Mouse (Mus musculus): ENCODE results near the gene Rnf41.

The Rnf41 gene

GRCm38 (mm10) chr10:128411211-128412054, at the start of gene Rnf41, which contains the start of gene Nabp2:
Rnf41 (plus strand) TSS chr10:128411657.
Nabp2 (minus strand) TSS chr10:128411492.
- no peak for TF ChIP-seq GATA4 (IDR thresholded peaks at IDR 0.05; ENCODE audit: insufficient replicate concordance, low read length)

GRCm38 (mm10) chr10:128361836-128362235, 49.6 kb upstream of the Rnf41 start:
- TF ChIP-seq GATA4 (IDR thresholded peaks at IDR 0.05; ENCODE audit: insufficient replicate concordance, low read length), result no peak

DNA sequence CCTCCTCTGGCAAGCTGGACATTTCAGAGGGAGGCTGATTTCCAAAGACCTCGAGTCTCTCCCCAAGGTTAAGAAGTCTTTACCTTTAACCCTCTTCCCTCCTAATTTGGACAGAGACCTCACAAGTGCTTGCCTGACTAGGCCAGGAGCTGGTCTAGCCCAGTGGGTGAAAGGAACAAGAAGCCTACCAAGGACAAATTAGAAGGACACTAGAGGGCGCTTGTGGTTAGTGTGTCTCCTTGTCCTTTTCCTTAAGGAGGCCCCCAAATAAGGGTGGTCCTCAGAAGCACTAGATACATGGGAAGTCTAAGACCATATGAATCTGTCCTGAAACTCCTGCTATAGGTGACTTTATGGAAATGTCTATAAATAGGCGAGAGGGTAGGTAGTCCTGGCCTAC, 48.9 kb upstream of the Rnf41 start:
- TF ChIP-seq GATA4 (IDR thresholded peaks at IDR 0.05; ENCODE audit: insufficient replicate concordance, low read length), result no peak

- no peak; the same call in 1 of the 2 replicates for TF ChIP-seq GATA4 (IDR thresholded peaks at IDR 0.05; ENCODE audit: insufficient replicate concordance, low read length)
Measured at GRCm38 (mm10) chr10:128367899-128368401, 43.5 kb upstream of the Rnf41 start.

DNA sequence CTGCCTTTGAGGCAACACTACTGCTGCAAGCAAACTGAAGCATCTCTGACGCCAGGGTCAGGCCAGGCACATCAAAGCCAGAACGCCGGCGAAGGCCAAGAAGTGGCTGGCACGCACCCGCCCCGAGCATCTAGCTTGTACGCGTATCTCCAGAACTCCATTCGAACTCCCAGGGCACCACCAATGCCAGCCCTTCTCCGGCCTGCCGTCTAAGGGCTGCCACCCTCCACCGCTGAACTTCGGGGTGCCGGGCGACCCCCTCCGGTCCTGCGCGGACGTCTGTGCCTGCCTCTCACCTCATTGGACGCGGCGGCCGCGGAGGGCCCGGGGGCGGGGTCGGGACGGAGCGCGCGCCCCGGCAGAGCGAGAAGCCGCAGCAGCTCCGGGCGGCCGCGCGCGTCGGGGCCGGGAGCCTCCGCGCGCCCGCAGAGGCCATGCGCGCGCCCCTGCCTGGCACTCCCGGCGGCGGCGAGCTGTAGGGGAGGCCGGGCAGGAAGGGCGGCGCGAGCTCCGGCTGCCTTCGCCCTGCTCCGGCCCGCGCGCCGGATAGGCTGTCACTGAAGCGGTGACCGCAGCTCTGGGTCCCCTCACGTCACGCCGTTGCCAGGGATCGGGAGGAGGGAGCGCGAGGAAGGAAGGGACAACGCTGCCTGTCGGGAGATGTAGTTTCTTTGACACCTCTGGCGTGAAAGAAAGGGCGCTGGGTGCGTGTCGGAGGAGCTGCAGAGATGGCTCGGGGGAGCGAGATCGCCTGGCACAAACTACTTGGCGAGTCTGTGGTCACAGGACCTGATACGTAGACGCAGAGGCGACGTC, 42.8 kb upstream of the Rnf41 start, which contains the start of gene Coq10a:
Gene Coq10a (minus strand): TSS at position 596 of the 816 bp plus-strand sequence.
- TF ChIP-seq GATA4 (IDR thresholded peaks at IDR 0.05; ENCODE audit: insufficient replicate concordance, low read length), result peak; percentile 16; the same call in 1 of the 2 replicates

DNA sequence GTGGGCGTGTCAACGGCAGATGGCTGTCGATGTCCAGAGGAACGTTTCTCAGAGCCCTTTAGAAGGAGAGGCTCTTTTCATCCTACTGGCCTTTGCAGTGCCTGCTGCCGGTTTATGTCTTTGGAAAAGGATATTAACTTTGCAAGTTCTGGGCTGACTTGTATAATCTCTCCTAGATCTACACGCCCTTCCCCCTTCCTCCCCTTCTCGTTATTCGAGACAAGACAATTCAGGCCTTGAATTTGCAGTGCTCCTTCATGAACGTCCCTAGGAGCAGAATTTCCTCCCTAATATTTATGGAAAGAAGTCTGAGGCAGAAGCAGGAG, 42.3 kb upstream of the Rnf41 start:
- 0 out of 2 replicates have a peak, but pooled peaks have one; percentile 1 for TF ChIP-seq GATA4 (IDR thresholded peaks at IDR 0.05; ENCODE audit: insufficient replicate concordance, low read length)

GRCm38 (mm10) chr10:128369599-128369998, 41.9 kb upstream of the Rnf41 start:
- TF ChIP-seq GATA4 (IDR thresholded peaks at IDR 0.05; ENCODE audit: insufficient replicate concordance, low read length), result no peak

- TF ChIP-seq GATA4 (IDR thresholded peaks at IDR 0.05; ENCODE audit: insufficient replicate concordance, low read length), result no peak
Measured at GRCm38 (mm10) chr10:128370021-128370420, 41.4 kb upstream of the Rnf41 start.

DNA sequence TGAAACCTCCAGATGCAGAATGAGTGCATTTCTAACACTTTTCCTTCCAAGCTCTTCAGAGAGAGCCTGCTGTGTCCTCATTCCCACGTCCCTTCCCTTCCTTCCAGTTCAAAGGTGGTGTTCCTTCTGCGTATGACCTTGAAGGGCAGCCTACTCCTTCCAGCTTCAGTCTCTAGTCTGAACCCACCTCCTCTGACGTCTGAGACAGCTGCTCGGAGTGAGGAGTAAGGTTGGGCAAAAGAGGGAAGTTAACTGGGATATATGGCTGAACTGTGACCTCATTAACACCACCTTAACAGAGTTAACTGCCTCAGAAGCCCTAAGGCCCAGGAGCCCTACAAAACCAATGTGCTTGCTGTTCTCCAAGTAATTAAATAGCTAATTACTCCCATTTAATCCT, 40.9 kb upstream of the Rnf41 start:
- TF ChIP-seq GATA4 (IDR thresholded peaks at IDR 0.05; ENCODE audit: insufficient replicate concordance, low read length), result no peak

GRCm38 (mm10) chr10:128372142-128372541, 39.3 kb upstream of the Rnf41 start:
- no peak for TF ChIP-seq GATA4 (IDR thresholded peaks at IDR 0.05; ENCODE audit: insufficient replicate concordance, low read length)

DNA sequence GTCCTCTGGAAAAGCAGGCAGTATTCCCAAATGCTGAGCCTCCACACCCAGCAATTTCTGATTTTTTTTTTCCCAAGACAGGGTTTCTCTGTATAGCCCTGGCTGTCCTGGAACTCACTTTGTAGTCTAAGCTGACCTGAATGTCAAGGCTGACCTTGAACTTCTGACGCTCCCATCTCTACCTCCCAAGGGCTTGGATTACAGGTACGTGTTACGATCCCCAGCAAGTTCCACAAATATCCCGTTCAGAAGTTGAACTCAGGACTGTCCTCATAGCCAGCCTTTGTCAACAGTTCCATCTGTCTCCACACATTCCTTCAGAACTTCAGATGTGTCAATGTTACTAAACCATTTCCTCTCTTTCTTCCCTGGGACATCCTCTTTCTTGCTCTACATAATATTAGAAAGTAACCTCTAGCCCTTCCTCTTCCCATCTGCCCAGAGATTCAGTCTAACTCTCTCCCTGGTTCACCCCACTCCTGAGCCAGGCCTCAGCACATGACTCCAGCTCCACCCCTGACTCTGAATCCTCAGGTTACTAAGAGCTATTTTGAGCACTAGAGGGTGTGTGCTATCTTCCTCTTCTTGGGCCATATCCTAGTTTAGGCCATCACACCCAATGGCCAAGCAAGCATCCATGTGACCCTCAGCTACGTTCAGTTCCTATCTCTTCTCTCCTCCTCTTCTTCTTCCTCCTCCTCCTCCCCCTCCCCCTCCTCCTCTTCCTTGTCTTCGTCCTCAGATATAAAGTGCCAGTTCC, 38.3 kb upstream of the Rnf41 start:
- TF ChIP-seq GATA4 (IDR thresholded peaks at IDR 0.05; ENCODE audit: insufficient replicate concordance, low read length), result peak; percentile 33; the same call in 1 of the 2 replicates

DNA sequence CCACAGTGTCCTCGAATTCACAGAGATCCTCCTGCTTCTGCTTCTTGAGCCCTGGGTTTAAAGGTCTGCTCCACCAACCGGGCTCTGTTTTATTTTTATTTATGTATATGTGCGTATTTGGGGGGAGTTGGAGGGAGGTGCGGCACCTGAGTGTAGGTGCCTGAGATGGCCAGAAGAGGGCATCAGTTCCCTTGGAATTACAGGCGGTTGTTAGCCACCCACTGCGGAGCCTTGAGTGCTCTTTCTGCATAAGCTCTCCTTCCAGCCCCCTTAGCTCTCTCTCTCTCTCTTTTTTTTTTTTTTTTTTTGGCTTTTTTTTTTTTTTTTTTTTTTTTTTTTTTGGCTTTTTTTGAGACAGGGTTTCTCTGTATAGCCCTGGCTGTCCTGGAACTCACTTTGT, 37.1 kb upstream of the Rnf41 start:
- TF ChIP-seq GATA4 (IDR thresholded peaks at IDR 0.05; ENCODE audit: insufficient replicate concordance, low read length), result no peak

DNA sequence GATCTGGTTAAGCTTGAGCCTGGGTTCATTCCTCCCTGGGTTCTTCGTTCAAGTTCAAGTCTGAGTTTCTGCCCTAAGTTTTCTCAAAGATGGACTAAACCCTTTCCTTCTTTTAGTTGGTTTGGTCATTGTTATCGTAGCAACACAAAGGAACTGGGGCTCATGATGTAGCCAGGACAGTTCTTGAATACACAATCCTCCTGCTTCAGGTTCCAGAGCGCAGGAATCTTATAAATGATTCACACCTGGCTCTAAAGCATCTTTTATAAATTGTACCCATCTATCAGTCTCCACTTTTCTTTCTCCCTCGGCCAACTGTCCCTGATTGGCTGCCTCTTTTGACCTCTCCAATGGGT, 35.4 kb upstream of the Rnf41 start:
- TF ChIP-seq GATA4 (IDR thresholded peaks at IDR 0.05; ENCODE audit: insufficient replicate concordance, low read length), result no peak

GRCm38 (mm10) chr10:128376455-128377211, 34.8 kb upstream of the Rnf41 start, which contains the start of gene Ankrd52:
Ankrd52 (plus strand) TSS chr10:128377115.
- no peak for TF ChIP-seq GATA4 (IDR thresholded peaks at IDR 0.05; ENCODE audit: insufficient replicate concordance, low read length)

All from liver, adult (tissue).